Mouse (Mus musculus) testis, adult 2 months (tissue): ENCODE measurements around the gene Commd1. TPM values are rescaled to one million over a fixed set of nuclear protein-coding genes. Genes with fewer than 3 reads are reported as not detected.

Experiments used
- H3K27ac ChIP-seq: fragments of 200-500 bp; 2 replicates; pipeline ENCODE4 v1.5.1; 2012; ENCODE audit warnings: low read depth, low read length; ENCODE audit not compliant: control insufficient read depth, insufficient read depth
- H3K27me3 ChIP-seq: fragments of 200-500 bp; 2 replicates; pipeline ENCODE4 v1.6.1; 2012; ENCODE audit warnings: mild to moderate bottlenecking, low read length, moderate library complexity; ENCODE audit not compliant: control insufficient read depth, insufficient read depth
- H3K36me3 ChIP-seq: fragments of 200-500 bp; 2 replicates; pipeline ENCODE4 v1.6.1; 2012; ENCODE audit warnings: mild to moderate bottlenecking, low read length; ENCODE audit not compliant: control insufficient read depth, insufficient read depth
- H3K4me1 ChIP-seq: fragments of 200-500 bp; 2 replicates; pipeline ENCODE4 v1.6.1; 2012; ENCODE audit warnings: low read length; ENCODE audit not compliant: control insufficient read depth, insufficient read depth
- H3K4me3 ChIP-seq: fragments of 200-500 bp; 2 replicates; pipeline ENCODE4 v1.5.1; 2012; ENCODE audit warnings: low read depth, mild to moderate bottlenecking, low read length, moderate library complexity, mixed read lengths; ENCODE audit not compliant: control insufficient read depth
- CTCF ChIP-seq: fragments of 200-500 bp; IDR thresholded peaks from 2 replicates; pipeline ENCODE4 v1.5.1; 2012; ENCODE audit warnings: low read depth, mild to moderate bottlenecking, inconsistent platforms, low read length, moderate library complexity; ENCODE audit not compliant: control insufficient read depth, insufficient read depth, insufficient replicate concordance
- POLR2A ChIP-seq: fragments of 200-500 bp; IDR thresholded peaks from 2 replicates; pipeline ENCODE4 v1.6.1; 2012; ENCODE audit warnings: low read depth, mild to moderate bottlenecking, inconsistent platforms, low read length, moderate library complexity; ENCODE audit not compliant: control insufficient read depth
- polyA plus RNA-seq: library from polyadenylated mRNA; depleted of rRNA; stranded (reverse); fragments of >200 nt; gene quantifications from 2 replicates; pipeline ENCODE4 v1.2.3, GENCODE M21; 2012

Commd1 gene
- polyA plus RNA-seq, 1 experiment: 82.8 TPM

- H3K4me3 ChIP-seq: peak overlapping the region; percentile 98
- no peak for TF ChIP-seq POLR2A
- no peak for TF ChIP-seq CTCF
- H3K27ac ChIP-seq: peak overlapping the region; percentile 96
- H3K4me1 ChIP-seq: no peaks in the 10 kb centered on the region; the same call in 1 of the 2 replicates
- H3K36me3 ChIP-seq: no peaks in the 10 kb centered on the region; the same call in none of the 2 replicates
- H3K27me3 ChIP-seq: no peaks in the 10 kb centered on the region
Measured at GRCm38 (mm10) chr11:23007166-23007480, 24.9 kb upstream of the Commd1 start.

- Histone ChIP-seq H3K27ac (no peak overlapping the region), H3K4me1 (no peaks in the 10 kb centered on the region; the same call in 1 of the 2 replicates), H3K4me3 (no peak overlapping the region; the same call in 1 of the 2 replicates), H3K27me3 (no peaks in the 10 kb centered on the region), H3K36me3 (no peaks in the 10 kb centered on the region; the same call in none of the 2 replicates)
- no peak for TF ChIP-seq POLR2A
- no peak for TF ChIP-seq CTCF
Measured at GRCm38 (mm10) chr11:23005276-23005675, 23.1 kb upstream of the Commd1 start.

- TF ChIP-seq CTCF: no peak
- TF ChIP-seq POLR2A: no peak
- H3K4me3 ChIP-seq: no peak overlapping the region
- no peaks in the 10 kb centered on the region; the same call in none of the 2 replicates for H3K36me3 ChIP-seq
- H3K27me3 ChIP-seq: no peaks in the 10 kb centered on the region
- H3K4me1 ChIP-seq: no peaks in the 10 kb centered on the region
- H3K27ac ChIP-seq: no peak overlapping the region
Measured at GRCm38 (mm10) chr11:22998308-22998707, 16.1 kb upstream of the Commd1 start.

- no peaks in the 10 kb centered on the region; the same call in none of the 2 replicates for H3K36me3 ChIP-seq
- no peak for TF ChIP-seq CTCF
- no peak for TF ChIP-seq POLR2A
- no peaks in the 10 kb centered on the region for H3K27me3 ChIP-seq
- peaks cover 3% of the 10 kb centered on the region; the same call in 1 of the 2 replicates for H3K4me1 ChIP-seq
- no peak overlapping the region for H3K4me3 ChIP-seq
- H3K27ac ChIP-seq: no peak overlapping the region
Measured at GRCm38 (mm10) chr11:22995461-22995860, 13.3 kb upstream of the Commd1 start.

GRCm38 (mm10) chr11:22994271-22994670, 12.1 kb upstream of the Commd1 start:
- Histone ChIP-seq H3K27ac (no peak overlapping the region), H3K27me3 (no peaks in the 10 kb centered on the region), H3K4me1 (peaks cover 3% of the 10 kb centered on the region; the same call in 1 of the 2 replicates), H3K36me3 (no peaks in the 10 kb centered on the region; the same call in none of the 2 replicates), H3K4me3 (no peak overlapping the region)
- TF ChIP-seq CTCF (no peak), POLR2A (no peak)

- peak overlapping the region; percentile 9; the same call in 1 of the 2 replicates for H3K27ac ChIP-seq
- H3K27me3 ChIP-seq: no peaks in the 10 kb centered on the region
- TF ChIP-seq POLR2A: no peak
- TF ChIP-seq CTCF: no peak
- no peaks in the 10 kb centered on the region; the same call in none of the 2 replicates for H3K36me3 ChIP-seq
- H3K4me3 ChIP-seq: peak overlapping the region; percentile 98
- peaks cover 3% of the 10 kb centered on the region; the same call in 1 of the 2 replicates for H3K4me1 ChIP-seq
Measured at GRCm38 (mm10) chr11:22991218-22991835, 9.1 kb upstream of the Commd1 start.

GRCm38 (mm10) chr11:22990393-22991126, 8.4 kb upstream of the Commd1 start, which contains the start of gene Cct4:
TSS of gene Cct4 (plus strand) at chr11:22990519.
- Histone ChIP-seq H3K27ac (peak within 1 kb of the TSS; percentile 97), H3K4me1 (peaks cover 3% of the 10 kb centered on the region; the same call in 1 of the 2 replicates), H3K27me3 (no peaks in the 10 kb centered on the region), H3K36me3 (no peaks in the 10 kb centered on the region; the same call in none of the 2 replicates), H3K4me3 (peak within 1 kb of the TSS; percentile 98)
- TF ChIP-seq POLR2A: peak; percentile 92
- TF ChIP-seq CTCF: no peak
